Mouse (Mus musculus): ENCODE measurements around the gene Cyp2e1.

- TF ChIP-seq CTCF (IDR thresholded peaks at IDR 0.05; ENCODE audit: low read depth, low read length): no peak
- TF ChIP-seq GATA1 (IDR thresholded peaks at IDR 0.05; ENCODE audit: borderline replicate concordance, low read length): no peak
- no peak for TF ChIP-seq POLR2AphosphoS5 (IDR thresholded peaks at IDR 0.05; ENCODE audit: insufficient replicate concordance, low read depth, low read length)
- no peak for TF ChIP-seq TAL1 (conservative IDR thresholded peaks at IDR 0.05; ENCODE audit: low read depth, low read length)
- no peak for TF ChIP-seq GATA2 (IDR thresholded peaks at IDR 0.05; ENCODE audit: borderline replicate concordance, low read depth, low read length)
These were observed 9.0 kb upstream of the Cyp2e1 start for GRCm38 (mm10) chr7:140754556-140754955.

All from G1E (cell line).